Mouse (Mus musculus): ENCODE results near the gene Gabrq. TPM values are rescaled to one million over a fixed set of nuclear protein-coding genes. Genes with fewer than 3 reads are reported as not detected.

The Gabrq gene
- total RNA-seq (2015) (not detected in 2 replicates), total RNA-seq (2017) (not detected in 2 replicates)

DNA sequence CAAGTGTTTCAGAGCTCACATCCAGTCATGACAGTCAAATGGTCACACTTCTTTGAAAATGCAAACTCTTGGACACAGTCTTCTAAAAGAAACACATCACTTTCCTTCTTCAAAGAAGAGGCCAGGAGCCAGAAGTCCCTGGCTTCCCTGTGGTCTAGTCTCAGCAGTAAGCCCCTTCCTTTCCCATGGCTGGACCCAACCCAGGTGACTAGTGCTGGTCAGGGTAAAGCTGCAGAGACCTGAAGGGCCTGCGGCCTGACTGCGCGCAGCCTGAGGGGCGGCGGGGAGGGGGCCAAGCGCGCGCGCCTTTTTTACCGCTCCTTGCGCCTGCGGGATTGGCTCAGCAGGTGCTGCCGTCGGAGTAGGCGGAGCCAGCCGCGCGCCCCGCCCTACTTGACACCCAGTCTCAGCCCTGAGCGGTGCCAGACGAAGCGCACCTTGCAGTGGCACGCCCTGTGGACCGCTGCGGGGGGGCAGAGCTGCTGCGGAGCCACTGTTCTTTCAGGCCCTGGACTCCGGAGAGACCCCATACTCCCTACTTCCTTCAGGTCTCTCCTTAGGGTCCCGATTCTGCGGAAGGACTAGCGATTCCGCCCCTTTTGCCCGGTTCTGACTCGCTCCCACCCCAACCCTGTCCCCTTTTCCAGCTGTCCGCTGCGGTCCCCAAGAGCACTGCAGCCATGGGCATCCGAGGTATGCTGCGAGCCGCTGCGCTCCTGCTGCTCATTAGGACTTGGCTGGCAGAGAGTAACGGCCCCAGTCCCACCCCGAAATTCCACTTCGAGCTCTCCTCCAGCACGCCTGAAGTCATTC is at the start of gene Gabrq:
TSS of gene Gabrq (plus strand) at position 403 of the 813 bp plus-strand sequence.
- peak; percentile 61 for ATAC-seq (replicated peaks; ENCODE audit: poor library complexity)

DNA sequence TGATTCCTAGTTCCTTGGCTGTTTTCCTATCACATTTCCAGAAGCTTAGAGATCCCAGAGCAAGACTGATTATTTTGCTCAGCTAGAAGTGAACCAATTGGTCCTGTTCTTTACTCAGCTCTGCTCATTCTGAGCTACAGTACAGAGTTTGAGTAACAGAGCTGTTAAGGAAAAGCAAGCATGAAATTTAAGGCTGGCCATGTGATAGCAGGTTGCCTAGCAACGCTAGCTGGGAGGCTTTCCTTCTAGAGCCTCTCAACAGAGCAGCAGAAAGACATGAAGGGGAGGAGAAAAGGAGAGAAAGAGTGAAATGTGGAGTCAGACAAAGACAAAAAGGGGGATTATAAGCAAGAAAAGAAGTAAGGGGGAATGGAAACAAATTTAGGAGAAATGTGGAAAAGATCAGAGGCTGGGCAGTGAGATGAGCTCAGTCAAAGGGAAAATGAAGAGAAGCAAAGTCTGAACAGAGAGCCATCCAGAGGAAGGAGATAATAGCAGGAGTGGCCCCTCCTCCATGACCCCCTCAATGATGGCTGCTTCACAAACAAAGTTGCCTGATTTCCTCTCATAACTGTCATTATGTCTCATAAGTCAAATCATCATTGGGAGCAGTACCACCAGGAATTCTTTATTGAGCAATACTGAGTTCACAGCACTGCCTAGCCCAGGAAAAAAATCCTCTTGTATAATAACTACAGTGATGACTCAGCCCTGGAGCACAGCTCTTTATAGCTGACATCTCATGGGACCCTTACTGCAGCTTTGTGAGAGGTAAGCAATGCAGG is 36.0 kb upstream of the Gabrq start:
- no peak for ATAC-seq (replicated peaks; ENCODE audit: poor library complexity)

DNA sequence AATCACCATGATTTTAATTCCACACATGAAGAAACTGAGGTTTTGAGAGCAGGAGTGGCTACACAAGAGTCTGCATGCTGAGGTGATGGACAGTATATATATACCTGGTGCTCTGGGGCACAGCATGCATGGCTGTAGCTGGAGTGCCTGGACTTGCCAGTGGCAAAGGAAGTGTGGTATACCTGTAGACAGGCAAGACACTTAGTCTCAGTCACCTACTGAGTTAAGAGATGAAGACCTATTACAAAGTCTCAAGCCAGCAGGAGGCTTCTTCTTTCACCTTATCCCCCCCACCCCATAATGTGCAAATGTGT is 35.5 kb upstream of the Gabrq start:
- no peak for ATAC-seq (replicated peaks; ENCODE audit: poor library complexity)

DNA sequence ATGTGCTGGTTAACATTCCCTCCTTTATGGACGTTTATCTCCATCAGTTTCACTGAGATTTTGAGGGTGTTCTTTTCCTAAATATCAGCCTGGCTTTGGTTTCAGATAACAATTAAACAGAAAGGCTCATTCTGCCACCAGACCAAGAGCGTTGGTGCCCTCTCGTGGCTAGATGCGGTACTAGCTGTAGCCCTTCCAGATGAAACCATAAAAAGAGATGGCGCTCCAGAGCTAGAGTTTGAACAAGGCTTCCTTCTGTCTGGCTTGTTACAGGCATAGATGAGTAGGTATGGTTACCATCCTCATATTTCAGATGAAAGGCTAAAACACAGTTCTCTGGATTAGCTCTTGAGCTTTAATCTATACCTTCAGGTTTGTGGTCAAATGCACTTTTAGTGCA is 5.4 kb upstream of the Gabrq start:
- ATAC-seq (replicated peaks; ENCODE audit: poor library complexity): peak; percentile 64

DNA sequence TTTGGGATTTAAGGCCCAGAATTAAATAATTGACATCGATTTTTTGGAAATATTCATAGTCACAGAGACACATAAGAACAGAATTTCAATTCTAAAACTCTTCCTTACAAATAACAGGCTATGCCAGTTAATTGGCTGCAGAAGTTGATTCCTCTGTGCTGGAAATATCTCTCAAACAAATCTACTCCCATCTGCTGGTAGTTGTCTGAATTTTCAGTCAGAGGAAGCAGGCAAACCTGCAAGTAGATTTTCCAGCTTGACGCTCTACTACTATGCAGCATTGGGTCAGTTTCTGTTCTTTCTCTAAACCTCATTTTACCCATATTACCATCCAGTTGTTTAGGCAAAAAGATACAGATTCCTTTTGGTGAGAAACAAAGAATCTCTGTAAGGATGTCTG is 1.7 kb upstream of the Gabrq start:
- no peak for ATAC-seq (replicated peaks; ENCODE audit: poor library complexity)

DNA sequence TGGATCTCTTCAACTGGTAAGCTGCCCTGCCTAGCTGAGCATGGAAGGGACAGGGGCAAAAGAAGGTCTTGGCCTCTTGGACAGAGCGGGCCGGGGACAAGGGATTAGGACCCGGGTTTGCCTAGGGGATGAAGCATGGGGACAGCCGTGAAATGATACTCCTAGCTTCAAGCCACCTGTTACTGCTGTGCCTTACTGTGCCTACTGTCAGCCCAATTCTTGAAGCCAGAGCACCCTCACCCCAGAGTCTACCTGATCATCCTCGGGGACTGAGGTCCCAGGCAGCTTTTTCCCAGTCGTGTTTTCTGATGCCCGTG is 569 bp downstream of the Gabrq start:
- ATAC-seq (replicated peaks; ENCODE audit: poor library complexity): no peak

Other genes starting within 250 kb of the Gabrq start
- gene Gabra3, start 168.3 kb upstream of the Gabrq start, total RNA-seq (2015): not detected in 2 replicates
- not detected in 2 replicates for gene Gabra3, start 168.3 kb upstream of the Gabrq start, total RNA-seq (2017)
- 84.2 and 87.0 TPM in 2 replicates for gene Cetn2, start 93.2 kb downstream of the Gabrq start, total RNA-seq (2015)
- gene Cetn2, start 93.2 kb downstream of the Gabrq start, total RNA-seq (2017): 105 and 113 TPM in 2 replicates
- gene Nsdhl, start 93.4 kb downstream of the Gabrq start, total RNA-seq (2015): 24.1 and 27.3 TPM in 2 replicates
- 13.3 and 19.0 TPM in 2 replicates for gene Nsdhl, start 93.4 kb downstream of the Gabrq start, total RNA-seq (2017)
- not detected in 2 replicates for gene Zfp185, start 162.2 kb downstream of the Gabrq start, total RNA-seq (2015)
- gene Zfp185, start 162.2 kb downstream of the Gabrq start, total RNA-seq (2017): not detected in 2 replicates
- gene Pnma5, start 211.9 kb downstream of the Gabrq start, total RNA-seq (2015): not detected in 2 replicates
- not detected in 2 replicates for gene Pnma5, start 211.9 kb downstream of the Gabrq start, total RNA-seq (2017)
- not detected in 2 replicates for gene Pnma3, start 239.6 kb downstream of the Gabrq start, total RNA-seq (2015)
- gene Pnma3, start 239.6 kb downstream of the Gabrq start, total RNA-seq (2017): not detected in 2 replicates

All from megakaryocyte progenitor cell, adult 5-6 weeks (primary cell).